In the genomic region with DNA sequence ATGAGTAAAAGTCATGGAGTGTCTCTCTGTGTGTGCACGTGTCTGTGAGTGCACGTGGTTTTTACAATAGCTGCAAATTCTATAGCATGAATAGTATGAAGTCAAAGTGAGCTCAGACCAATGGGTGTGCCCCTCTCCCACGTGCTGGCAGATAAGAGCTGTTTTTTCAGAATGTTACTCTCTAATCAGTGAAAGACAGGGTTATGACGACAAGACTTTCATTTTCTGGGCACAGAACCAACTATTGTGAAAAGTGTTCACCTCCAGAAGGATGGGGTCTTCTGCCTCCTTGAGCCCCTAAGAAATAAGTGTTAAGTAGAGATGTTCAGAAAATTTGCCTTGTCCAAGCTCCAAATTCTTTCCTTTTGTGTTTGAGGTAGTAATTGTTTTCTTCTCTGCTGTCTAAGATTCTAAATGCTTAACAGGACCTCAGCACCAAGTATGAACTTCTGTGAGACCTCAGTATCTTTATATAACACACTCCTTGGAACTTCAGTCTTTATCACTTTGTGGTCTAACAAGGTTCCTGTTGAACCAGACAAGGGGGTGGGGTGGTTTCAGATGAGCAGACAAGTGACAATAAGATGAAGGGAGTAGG, we compare ENCODE assay signal across 13 mouse cellular contexts.
A peak's percentile ranks its signal among the peaks of the same experiment; 100 is the strongest.
DNase-seq lines count a peak whose midpoint lies in the region; ATAC-seq lines count a peak whose summit lies in the region.
"Had no signal": no experiment of that assay in that cellular context is flagged by ENCODE, and none has a peak within 500 bp of the region (broad histone marks: within the 10 kb centered on the region; RNA-seq: fewer than 3 reads in every experiment).

No protein-coding gene starts in this region.

- 77% methylated on average over 4 of the region's 4 CpGs for WGBS in midbrain, embryonic 11.5 days
- 75% methylated on average over 4 of the region's 4 CpGs for WGBS in midbrain, embryonic 16.5 days
- WGBS in liver, embryonic 13.5 days (ENCODE audit: insufficient replicate concordance), result 11% methylated on average over 4 of the region's 4 CpGs

- ATAC-seq in midbrain, embryonic 11.5 days (ENCODE audit: low FRiP score), result no peak
- no peak for ATAC-seq in midbrain, embryonic 16.5 days
- peak; percentile 93 for ATAC-seq in liver, embryonic 13.5 days (ENCODE audit: low read depth)
- ATAC-seq: forebrain, embryonic 15.5 days; midbrain, embryonic 15.5 days had no signal

- no peak overlapping the region for H3K4me2 ChIP-seq in midbrain, embryonic 11.5 days
- no peak overlapping the region for H3K4me2 ChIP-seq in midbrain, embryonic 16.5 days (ENCODE audit: low read length)
- H3K4me2 ChIP-seq in liver, embryonic 13.5 days, result peak overlapping the region; percentile 44
- H3K4me2 ChIP-seq: forebrain, embryonic 15.5 days; midbrain, embryonic 15.5 days had no signal

- DNase-seq in midbrain, embryonic 11.5 days (ENCODE audit: low spot score, missing footprints), result peak; percentile 2
- peak; percentile 91 for DNase-seq in c-Kit-positive CD71-positive TER-119-positive erythroid progenitor cells, embryonic 14.5 days (ENCODE audit: low spot score)
- peak; percentile 81 for DNase-seq in liver, embryonic 13.5 days
- DNase-seq in yolk sac, embryonic 10.5 days (ENCODE audit: low spot score), result peak; percentile 12
- DNase-seq in adrenal gland, postnatal 4 days (ENCODE audit: low spot score in 2 of 2), result no peak
- no peak for DNase-seq in frontal cortex, postnatal 36 days (ENCODE audit: low spot score in 2 of 2)
- DNase-seq: embryo, embryonic 11 days; heart, adult 18-20 months; lung, adult 2 months; thymus, postnatal 4 days had no signal

- H3K36me3 ChIP-seq in midbrain, embryonic 11.5 days (ENCODE audit: control insufficient read depth, insufficient read depth, low read length), result no peaks in the 10 kb centered on the region
- no peaks in the 10 kb centered on the region for H3K36me3 ChIP-seq in midbrain, embryonic 16.5 days (ENCODE audit: control insufficient read depth, insufficient read depth, low read length)
- no peaks in the 10 kb centered on the region for H3K36me3 ChIP-seq in liver, embryonic 13.5 days
- H3K36me3 ChIP-seq: forebrain, embryonic 15.5 days; midbrain, embryonic 15.5 days had no signal

- H3K4me1 ChIP-seq in midbrain, embryonic 11.5 days (ENCODE audit: control insufficient read depth, insufficient read depth, low read length), result no peaks in the 10 kb centered on the region
- no peaks in the 10 kb centered on the region for H3K4me1 ChIP-seq in midbrain, embryonic 16.5 days (ENCODE audit: control insufficient read depth, insufficient read depth, low read length)
- H3K4me1 ChIP-seq in liver, embryonic 13.5 days (replicated peaks), result peaks cover 66% of the 10 kb centered on the region
- H3K4me1 ChIP-seq: forebrain, embryonic 15.5 days; midbrain, embryonic 15.5 days had no signal

- H3K4me3 ChIP-seq in midbrain, embryonic 11.5 days (ENCODE audit: low read depth, low read length), result no peak overlapping the region
- no peak overlapping the region for H3K4me3 ChIP-seq in midbrain, embryonic 16.5 days (ENCODE audit: low read depth, low read length)
- no peak overlapping the region for H3K4me3 ChIP-seq in liver, embryonic 13.5 days (replicated peaks)
- H3K4me3 ChIP-seq: forebrain, embryonic 15.5 days; midbrain, embryonic 15.5 days had no signal

- H3K27me3 ChIP-seq in midbrain, embryonic 11.5 days (ENCODE audit: control insufficient read depth, insufficient read depth, low read length), result no peaks in the 10 kb centered on the region
- no peaks in the 10 kb centered on the region for H3K27me3 ChIP-seq in midbrain, embryonic 16.5 days (ENCODE audit: control insufficient read depth, insufficient read depth, low read depth, low read length)
- H3K27me3 ChIP-seq in liver, embryonic 13.5 days, result no peaks in the 10 kb centered on the region
- H3K27me3 ChIP-seq: forebrain, embryonic 15.5 days; midbrain, embryonic 15.5 days had no signal

- no peak overlapping the region for H3K9ac ChIP-seq in midbrain, embryonic 11.5 days (ENCODE audit: low read length)
- H3K9ac ChIP-seq in midbrain, embryonic 16.5 days (ENCODE audit: low read depth, low read length), result no peak overlapping the region
- peak overlapping the region; percentile 59; the same call in 1 of the 2 replicates for H3K9ac ChIP-seq in liver, embryonic 13.5 days
- H3K9ac ChIP-seq: forebrain, embryonic 15.5 days; midbrain, embryonic 15.5 days had no signal

- no peak overlapping the region for H3K27ac ChIP-seq in midbrain, embryonic 11.5 days (ENCODE audit: low read depth, low read length)
- no peak overlapping the region for H3K27ac ChIP-seq in midbrain, embryonic 16.5 days (ENCODE audit: low read length)
- peak overlapping the region; percentile 96 for H3K27ac ChIP-seq in liver, embryonic 13.5 days
- H3K27ac ChIP-seq: forebrain, embryonic 15.5 days; midbrain, embryonic 15.5 days had no signal

- no peaks in the 10 kb centered on the region for H3K9me3 ChIP-seq in midbrain, embryonic 11.5 days (ENCODE audit: control insufficient read depth, low read length)
- no peaks in the 10 kb centered on the region for H3K9me3 ChIP-seq in midbrain, embryonic 16.5 days (replicated peaks; ENCODE audit: control insufficient read depth, low read length, poor library complexity, severe bottlenecking)
- no peaks in the 10 kb centered on the region for H3K9me3 ChIP-seq in liver, embryonic 13.5 days (replicated peaks)
- H3K9me3 ChIP-seq: forebrain, embryonic 15.5 days; midbrain, embryonic 15.5 days had no signal

Comparison
In these comparisons a context has a peak if more than half of its experiments do, and no peak if none do; other contexts are left out.
1. DNase-seq: peak in midbrain, embryonic 11.5 days (single experiment), c-Kit-positive CD71-positive TER-119-positive erythroid progenitor cells, embryonic 14.5 days (single experiment), liver, embryonic 13.5 days (single experiment) and yolk sac, embryonic 10.5 days (single experiment); none in adrenal gland, postnatal 4 days (0 of 2) and frontal cortex, postnatal 36 days (0 of 2).